Mouse (Mus musculus): ENCODE data around the gene Gsdma.

GRCm38 (mm10) chr11:98694301-98694700, 30.1 kb downstream of the Gsdma start:
- TF ChIP-seq KAT2A (IDR thresholded peaks at IDR 0.05; ENCODE audit: insufficient replicate concordance, low read length) (no peak), POLR2A (IDR thresholded peaks at IDR 0.05; ENCODE audit: low read depth, low read length) (no peak), ZC3H11A (IDR thresholded peaks at IDR 0.05; ENCODE audit: low read depth, low read length) (no peak), CTCF (conservative IDR thresholded peaks at IDR 0.05 in 1 of 2, IDR thresholded peaks at IDR 0.05 in 1 of 2; ENCODE audit: low read depth in 2 of 2, low read length in 2 of 2) (no peak), MXI1 (IDR thresholded peaks at IDR 0.05; ENCODE audit: low read depth, low read length) (no peak), POLR2AphosphoS2 (IDR thresholded peaks at IDR 0.05; ENCODE audit: low read depth, low read length) (no peak), EP300 (IDR thresholded peaks at IDR 0.05; ENCODE audit: low read length) (no peak), MAFK (IDR thresholded peaks at IDR 0.05; ENCODE audit: insufficient replicate concordance, low read length) (no peak), CHD2 (IDR thresholded peaks at IDR 0.05; ENCODE audit: low read length) (no peak)

Measured in CH12.LX (cell line).